ENCODE assay signal across 17 mouse cellular contexts in genomic region chr9:78925977-78926593, GRCm38 (mm10).
DNase-seq lines count a peak whose midpoint lies in the region; ATAC-seq lines count a peak whose summit lies in the region.
"Had no signal": no experiment of that assay in that cellular context is flagged by ENCODE, and none has a peak within 500 bp of the region (broad histone marks: within the 10 kb centered on the region; RNA-seq: fewer than 3 reads in every experiment).

No protein-coding gene starts in this region.

- H3K4me3 ChIP-seq in limb, embryonic 13.5 days: no peak overlapping the region
- H3K4me3 ChIP-seq in limb, embryonic 10.5 days: no peak overlapping the region
- H3K4me3 ChIP-seq in limb, embryonic 15.5 days: no peak overlapping the region
- no peak overlapping the region for H3K4me3 ChIP-seq in midbrain, embryonic 16.5 days (ENCODE audit: low read depth, low read length)
- H3K4me3 ChIP-seq: embryonic facial prominence, embryonic 13.5 days; forebrain, embryonic 13.5 days; forebrain, embryonic 15.5 days had no signal

- no peak overlapping the region for H3K9ac ChIP-seq in limb, embryonic 13.5 days
- no peak overlapping the region for H3K9ac ChIP-seq in limb, embryonic 15.5 days
- H3K9ac ChIP-seq in midbrain, embryonic 16.5 days (ENCODE audit: low read depth, low read length): no peak overlapping the region
- H3K9ac ChIP-seq: embryonic facial prominence, embryonic 13.5 days; forebrain, embryonic 13.5 days; forebrain, embryonic 15.5 days; forebrain, postnatal 0 days had no signal

- no peaks in the 10 kb centered on the region for H3K9me3 ChIP-seq in limb, embryonic 13.5 days
- H3K9me3 ChIP-seq in limb, embryonic 10.5 days (replicated peaks): no peaks in the 10 kb centered on the region
- H3K9me3 ChIP-seq in limb, embryonic 15.5 days: no peaks in the 10 kb centered on the region
- H3K9me3 ChIP-seq in midbrain, embryonic 16.5 days (replicated peaks; ENCODE audit: control insufficient read depth, low read length, poor library complexity, severe bottlenecking): no peaks in the 10 kb centered on the region
- H3K9me3 ChIP-seq: embryonic facial prominence, embryonic 13.5 days; forebrain, embryonic 13.5 days; forebrain, embryonic 15.5 days had no signal

- no peak overlapping the region for H3K27ac ChIP-seq in limb, embryonic 13.5 days
- H3K27ac ChIP-seq in limb, embryonic 10.5 days: no peak overlapping the region
- peak overlapping the region; percentile 38 for H3K27ac ChIP-seq in limb, embryonic 15.5 days
- no peak overlapping the region for H3K27ac ChIP-seq in midbrain, embryonic 16.5 days (ENCODE audit: low read length)
- H3K27ac ChIP-seq: embryonic facial prominence, embryonic 13.5 days; forebrain, embryonic 13.5 days; forebrain, embryonic 15.5 days had no signal

- ATAC-seq in limb, embryonic 13.5 days (ENCODE audit: low FRiP score, low read depth): peak; percentile 83
- ATAC-seq in limb, embryonic 15.5 days (ENCODE audit: insufficient number of reproducible peaks, low FRiP score, low TSS enrichment, low read depth): peak; percentile 79
- ATAC-seq in midbrain, embryonic 16.5 days: no peak
- ATAC-seq: forebrain, embryonic 13.5 days; forebrain, embryonic 15.5 days; forebrain, postnatal 0 days had no signal

- WGBS in limb, embryonic 13.5 days: 60% methylated on average over 7 of the region's 7 CpGs
- 92% methylated on average over 7 of the region's 7 CpGs for WGBS in limb, embryonic 10.5 days
- WGBS in limb, embryonic 15.5 days: 41% methylated on average over 7 of the region's 7 CpGs
- WGBS in midbrain, embryonic 16.5 days: 86% methylated on average over 7 of the region's 7 CpGs

- no peaks in the 10 kb centered on the region for H3K4me1 ChIP-seq in limb, embryonic 13.5 days
- H3K4me1 ChIP-seq in limb, embryonic 10.5 days: no peaks in the 10 kb centered on the region
- no peaks in the 10 kb centered on the region for H3K4me1 ChIP-seq in limb, embryonic 15.5 days
- no peaks in the 10 kb centered on the region for H3K4me1 ChIP-seq in midbrain, embryonic 16.5 days (ENCODE audit: control insufficient read depth, insufficient read depth, low read length)
- H3K4me1 ChIP-seq: forebrain, embryonic 15.5 days had no signal

- H3K27me3 ChIP-seq in limb, embryonic 13.5 days: no peaks in the 10 kb centered on the region
- no peaks in the 10 kb centered on the region for H3K27me3 ChIP-seq in limb, embryonic 10.5 days (ENCODE audit: low read depth, poor library complexity, severe bottlenecking)
- H3K27me3 ChIP-seq in limb, embryonic 15.5 days: no peaks in the 10 kb centered on the region
- no peaks in the 10 kb centered on the region for H3K27me3 ChIP-seq in midbrain, embryonic 16.5 days (ENCODE audit: control insufficient read depth, insufficient read depth, low read depth, low read length)
- H3K27me3 ChIP-seq: embryonic facial prominence, embryonic 13.5 days; forebrain, embryonic 13.5 days; forebrain, embryonic 15.5 days had no signal

- H3K4me2 ChIP-seq in limb, embryonic 13.5 days (replicated peaks): no peak overlapping the region
- no peak overlapping the region for H3K4me2 ChIP-seq in limb, embryonic 15.5 days
- no peak overlapping the region for H3K4me2 ChIP-seq in midbrain, embryonic 16.5 days (ENCODE audit: low read length)
- H3K4me2 ChIP-seq: embryonic facial prominence, embryonic 13.5 days; forebrain, embryonic 13.5 days; forebrain, embryonic 15.5 days had no signal

- H3K36me3 ChIP-seq in limb, embryonic 13.5 days: no peaks in the 10 kb centered on the region
- no peaks in the 10 kb centered on the region for H3K36me3 ChIP-seq in limb, embryonic 10.5 days
- no peaks in the 10 kb centered on the region for H3K36me3 ChIP-seq in limb, embryonic 15.5 days
- H3K36me3 ChIP-seq in midbrain, embryonic 16.5 days (ENCODE audit: control insufficient read depth, insufficient read depth, low read length): no peaks in the 10 kb centered on the region
- H3K36me3 ChIP-seq: embryonic facial prominence, embryonic 13.5 days; forebrain, embryonic 15.5 days had no signal

- DNase-seq in limb, embryonic 10.5 days (ENCODE audit: low spot score): no peak
- no peak for DNase-seq in cerebellum, adult 11-12 months
- DNase-seq: adrenal gland, adult 2 months; adrenal gland, postnatal 10 days; adrenal gland, postnatal 25 days; cerebellum, adult 11 months; cerebellum, adult 2 months; cerebellum, adult 9-10 months; cerebellum, postnatal 10 days; cerebellum, postnatal 25 days; forebrain, postnatal 0 days had no signal
